Mouse (Mus musculus) kidney, embryonic 15.5 days (tissue): ENCODE measurements around the gene Slc22a7. TPM values are rescaled to one million over a fixed set of nuclear protein-coding genes. Genes with fewer than 3 reads are reported as not detected.
A peak's percentile ranks its signal among the peaks of the same experiment; 100 is the strongest.

Experiments used
- ATAC-seq: fragments of 200-750 bp; cut with Nextera tagmentation; replicated peaks from 2 replicates; pipeline ENCODE4 v1.8.0; 2017; ENCODE audit warnings: moderate TSS enrichment; ENCODE audit not compliant: low FRiP score
- H3K27ac ChIP-seq: fragments of 300-500 bp; sonication (generic); 2 replicates; pipeline ENCODE4 v1.5.1; 2015; ENCODE audit warnings: mild to moderate bottlenecking, inconsistent platforms
- H3K27me3 ChIP-seq: fragments of 300-500 bp; sonication (generic); 2 replicates; pipeline ENCODE4 v1.6.1; 2015; ENCODE audit warnings: inconsistent platforms
- H3K36me3 ChIP-seq: fragments of 300-500 bp; sonication (generic); 2 replicates; pipeline ENCODE4 v1.6.1; 2015; ENCODE audit warnings: inconsistent platforms
- H3K4me1 ChIP-seq: fragments of 300-500 bp; sonication (generic); 2 replicates; pipeline ENCODE4 v1.6.1; 2015; ENCODE audit warnings: inconsistent platforms
- H3K4me2 ChIP-seq: fragments of 300-500 bp; sonication (generic); 2 replicates; pipeline ENCODE4 v1.6.1; 2015; ENCODE audit warnings: moderate library complexity, mild to moderate bottlenecking, inconsistent platforms
- H3K4me3 ChIP-seq: fragments of 300-500 bp; sonication (generic); replicated peaks from 2 replicates; pipeline ENCODE4 v1.5.1; 2015; ENCODE audit warnings: mild to moderate bottlenecking, inconsistent platforms
- H3K9ac ChIP-seq: fragments of 300-500 bp; sonication (generic); 2 replicates; pipeline ENCODE4 v1.6.1; 2015; ENCODE audit warnings: mild to moderate bottlenecking, inconsistent platforms
- H3K9me3 ChIP-seq: fragments of 300-500 bp; sonication (generic); replicated peaks from 2 replicates; pipeline ENCODE4 v1.6.1; 2016; ENCODE audit warnings: inconsistent platforms
- WGBS: fragments of 180-500 bp; shearing (Covaris S2); methylation state at CpG from one replicate; pipeline ENCODE4 v1.1.7; 2015; ENCODE audit warnings: mixed read lengths; 5-methylcytosine and 5-hydroxymethylcytosine counted together
- polyA plus RNA-seq: library from polyadenylated mRNA; unstranded; fragments of >200 nt; fragmentation: Nextera tagmentation; extraction: Ambion mirVana; gene quantifications from 2 replicates; pipeline ENCODE4 v1.2.1, GENCODE M21; 2015

The Slc22a7 gene
- polyA plus RNA-seq = not detected in 2 replicates

DNA sequence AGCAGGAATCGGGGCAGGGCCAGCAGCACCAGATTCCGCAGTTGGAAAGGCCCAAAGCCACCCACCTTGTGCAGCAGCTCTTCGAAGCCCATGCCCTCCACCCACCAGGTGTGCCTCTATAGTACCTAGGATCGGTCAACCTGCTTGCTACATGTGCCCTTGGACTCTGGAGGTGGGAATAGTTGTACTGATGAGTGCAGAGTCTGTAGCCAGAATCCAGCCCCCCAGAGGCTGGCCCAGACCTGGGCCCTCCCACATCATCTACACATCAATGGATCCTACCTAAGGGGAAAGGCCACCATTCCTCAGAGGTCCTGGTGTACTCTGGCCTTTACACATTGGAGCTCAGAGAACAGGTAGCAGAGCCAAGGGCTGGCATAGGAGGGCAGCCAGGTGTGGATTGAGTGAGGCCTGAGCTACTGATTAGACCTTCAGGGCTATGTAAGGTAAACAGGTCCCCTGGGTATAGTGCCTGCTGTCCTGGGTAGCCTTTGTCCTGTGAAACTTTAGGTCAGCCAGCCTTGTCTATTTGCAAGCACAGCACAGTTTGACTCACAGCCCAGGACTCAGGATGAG lies at the start of gene Slc22a7:
Slc22a7 (minus strand) TSS at position 160 of the 576 bp plus-strand sequence.
- Histone ChIP-seq H3K4me2 (no peak within 1 kb of the TSS), H3K9me3 (no peaks in the 10 kb centered on the region), H3K36me3 (no peaks in the 10 kb centered on the region), H3K27ac (no peak within 1 kb of the TSS), H3K9ac (no peak within 1 kb of the TSS), H3K4me3 (no peak within 1 kb of the TSS), H3K27me3 (peaks cover 61% of the 10 kb centered on the region), H3K4me1 (peaks cover 23% of the 10 kb centered on the region)
- 79% methylated on average over 4 of the region's 4 CpGs for WGBS
- ATAC-seq = no peak

GRCm38 (mm10) chr17:46487431-46487830 lies 49.2 kb upstream of the Slc22a7 start, which contains the start of gene Ttbk1:
TSS of gene Ttbk1 (minus strand) at chr17:46487675.
- Histone ChIP-seq H3K4me3 (peak within 1 kb of the TSS; percentile 46), H3K4me2 (peak within 1 kb of the TSS; percentile 79), H3K9me3 (no peaks in the 10 kb centered on the region), H3K27ac (no peak within 1 kb of the TSS), H3K27me3 (peaks cover 86% of the 10 kb centered on the region), H3K36me3 (no peaks in the 10 kb centered on the region), H3K9ac (0 out of 2 replicates have a peak within 1 kb of the TSS, but pooled peaks have one; percentile 29), H3K4me1 (peaks cover 22% of the 10 kb centered on the region)
- WGBS = 3% methylated on average over 23 of the region's 49 CpGs
- no peak for ATAC-seq

GRCm38 (mm10) chr17:46486995-46487394 lies 48.7 kb upstream of the Slc22a7 start:
- Histone ChIP-seq H3K4me2 (peak overlapping the region; percentile 79), H3K27me3 (peaks cover 88% of the 10 kb centered on the region), H3K4me1 (peaks cover 22% of the 10 kb centered on the region), H3K9me3 (no peaks in the 10 kb centered on the region), H3K36me3 (no peaks in the 10 kb centered on the region), H3K4me3 (peak overlapping the region; percentile 46), H3K9ac (0 out of 2 replicates have a peak overlapping the region, but pooled peaks have one; percentile 29), H3K27ac (no peak overlapping the region)
- 7% methylated on average over 13 of the region's 22 CpGs for WGBS
- ATAC-seq = no peak

DNA sequence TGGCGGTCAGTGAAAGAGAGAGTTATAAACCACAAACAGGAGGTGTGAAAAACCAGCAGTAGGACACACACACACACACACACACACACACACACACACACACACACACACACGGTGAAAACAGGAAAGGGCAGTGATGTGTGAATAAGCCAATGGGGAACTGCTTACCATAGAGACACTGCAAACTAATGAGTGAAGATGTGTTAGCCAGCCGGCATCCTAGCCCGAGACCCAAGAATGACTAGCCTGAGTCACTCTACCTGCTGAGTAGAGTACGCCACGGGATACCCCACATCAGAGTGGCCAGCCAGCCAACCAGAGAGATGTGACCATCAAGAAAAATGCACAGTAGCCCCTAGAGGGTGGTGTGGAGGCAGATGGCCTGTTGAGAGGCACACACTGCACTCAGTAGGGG lies 46.2 kb upstream of the Slc22a7 start:
- 0 out of 2 replicates have a peak overlapping the region, but pooled peaks have one; percentile 34 for H3K9ac ChIP-seq
- ATAC-seq = no peak

DNA sequence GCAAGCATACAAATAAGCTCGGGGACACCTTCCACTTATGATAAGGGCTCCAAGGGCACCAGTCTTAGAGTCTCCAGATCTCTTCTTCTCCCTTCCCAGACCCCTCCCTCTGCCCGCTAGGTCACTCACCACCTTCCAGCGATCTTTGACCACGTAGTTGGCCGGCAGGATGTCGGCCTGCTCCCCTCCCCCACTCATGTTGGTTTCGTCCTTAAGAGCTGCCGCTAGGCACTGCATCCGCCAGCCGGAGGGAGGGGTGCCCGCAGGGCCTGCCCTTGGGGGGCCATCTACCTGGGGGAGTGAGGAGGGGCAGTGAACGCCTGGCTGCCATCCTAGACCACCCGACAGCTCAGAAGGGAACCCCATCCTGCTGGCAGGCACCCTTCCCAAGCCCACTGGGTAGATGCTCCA lies 45.8 kb upstream of the Slc22a7 start:
- peak overlapping the region; percentile 52; the same call in 1 of the 2 replicates for H3K27ac ChIP-seq
- ATAC-seq = peak; percentile 48
- WGBS = 1% methylated on average over 13 of the region's 13 CpGs

More for the DNA sequence above, 46.2 kb upstream of the Slc22a7 start:
- Histone ChIP-seq H3K9me3 (no peaks in the 10 kb centered on the region), H3K36me3 (no peaks in the 10 kb centered on the region), H3K27ac (peak overlapping the region; percentile 52; the same call in 1 of the 2 replicates), H3K4me2 (peak overlapping the region; percentile 63), H3K27me3 (peaks cover 88% of the 10 kb centered on the region), H3K4me3 (peak overlapping the region; percentile 41), H3K4me1 (peaks cover 22% of the 10 kb centered on the region)
- WGBS = 7% methylated on average over 6 of the region's 6 CpGs

GRCm38 (mm10) chr17:46483561-46484001 lies 45.3 kb upstream of the Slc22a7 start:
- H3K4me3 ChIP-seq = peak overlapping the region; percentile 41
- H3K9me3 ChIP-seq = no peaks in the 10 kb centered on the region
- peak overlapping the region; percentile 52; the same call in 1 of the 2 replicates for H3K27ac ChIP-seq
- peak; percentile 73 for ATAC-seq
- under 1% methylated on average over 16 of the region's 16 CpGs for WGBS
- peak overlapping the region; percentile 63 for H3K4me2 ChIP-seq
- peaks cover 85% of the 10 kb centered on the region for H3K27me3 ChIP-seq
- H3K36me3 ChIP-seq = no peaks in the 10 kb centered on the region
- peaks cover 22% of the 10 kb centered on the region for H3K4me1 ChIP-seq
- peak overlapping the region; percentile 27 for H3K9ac ChIP-seq

More for the DNA sequence above, 45.8 kb upstream of the Slc22a7 start:
- no peaks in the 10 kb centered on the region for H3K9me3 ChIP-seq
- H3K9ac ChIP-seq = 0 out of 2 replicates have a peak overlapping the region, but pooled peaks have one; percentile 34
- H3K4me3 ChIP-seq = peak overlapping the region; percentile 41
- peaks cover 86% of the 10 kb centered on the region for H3K27me3 ChIP-seq
- H3K36me3 ChIP-seq = no peaks in the 10 kb centered on the region
- peak overlapping the region; percentile 63 for H3K4me2 ChIP-seq
- H3K4me1 ChIP-seq = peaks cover 22% of the 10 kb centered on the region

GRCm38 (mm10) chr17:46477286-46477685 lies 39.0 kb upstream of the Slc22a7 start:
- Histone ChIP-seq H3K4me3 (no peak overlapping the region), H3K36me3 (no peaks in the 10 kb centered on the region), H3K27me3 (peaks cover 27% of the 10 kb centered on the region; the same call in 1 of the 2 replicates), H3K27ac (no peak overlapping the region), H3K4me1 (peaks cover 6% of the 10 kb centered on the region; the same call in 1 of the 2 replicates), H3K9me3 (no peaks in the 10 kb centered on the region), H3K9ac (no peak overlapping the region), H3K4me2 (no peak overlapping the region)
- ATAC-seq = no peak
- WGBS = 54% methylated on average over 15 of the region's 15 CpGs

- Histone ChIP-seq H3K9me3 (no peaks in the 10 kb centered on the region), H3K27me3 (peaks cover 21% of the 10 kb centered on the region; the same call in 1 of the 2 replicates), H3K4me1 (peaks cover 6% of the 10 kb centered on the region; the same call in 1 of the 2 replicates), H3K4me2 (no peak overlapping the region), H3K27ac (no peak overlapping the region), H3K4me3 (no peak overlapping the region), H3K9ac (no peak overlapping the region), H3K36me3 (no peaks in the 10 kb centered on the region)
- WGBS = 48% methylated on average over 8 of the region's 8 CpGs
- no peak for ATAC-seq
Observed at GRCm38 (mm10) chr17:46476601-46477000, 38.3 kb upstream of the Slc22a7 start.

- Histone ChIP-seq H3K36me3 (no peaks in the 10 kb centered on the region), H3K27ac (no peak overlapping the region), H3K9me3 (no peaks in the 10 kb centered on the region), H3K9ac (no peak overlapping the region), H3K27me3 (0 out of 2 replicates have a peak, but pooled peaks cover 9% of the 10 kb centered on the region), H3K4me1 (0 out of 2 replicates have a peak, but pooled peaks cover 4% of the 10 kb centered on the region), H3K4me3 (no peak overlapping the region), H3K4me2 (no peak overlapping the region)
- 68% methylated on average over 9 of the region's 9 CpGs for WGBS
- no peak for ATAC-seq
Observed at GRCm38 (mm10) chr17:46467830-46468229, 29.6 kb upstream of the Slc22a7 start.

- WGBS = 83% methylated on average over 5 of the region's 5 CpGs
Observed at GRCm38 (mm10) chr17:46462226-46462625, 24.0 kb upstream of the Slc22a7 start.

GRCm38 (mm10) chr17:46461347-46461746 lies 23.1 kb upstream of the Slc22a7 start:
- Histone ChIP-seq H3K27me3 (peaks cover 65% of the 10 kb centered on the region), H3K9me3 (no peaks in the 10 kb centered on the region), H3K4me3 (peak overlapping the region; percentile 43), H3K9ac (peak overlapping the region; percentile 35; the same call in 1 of the 2 replicates), H3K36me3 (no peaks in the 10 kb centered on the region), H3K27ac (no peak overlapping the region), H3K4me1 (peaks cover 17% of the 10 kb centered on the region), H3K4me2 (peak overlapping the region; percentile 76)
- no peak for ATAC-seq
- 8% methylated on average over 8 of the region's 8 CpGs for WGBS

More at GRCm38 (mm10) chr17:46462226-46462625, 24.0 kb upstream of the Slc22a7 start:
- Histone ChIP-seq H3K9ac (no peak overlapping the region), H3K27ac (no peak overlapping the region), H3K4me3 (no peak overlapping the region), H3K4me2 (no peak overlapping the region), H3K9me3 (no peaks in the 10 kb centered on the region), H3K27me3 (peaks cover 56% of the 10 kb centered on the region), H3K36me3 (no peaks in the 10 kb centered on the region), H3K4me1 (peaks cover 17% of the 10 kb centered on the region)
- ATAC-seq = no peak

DNA sequence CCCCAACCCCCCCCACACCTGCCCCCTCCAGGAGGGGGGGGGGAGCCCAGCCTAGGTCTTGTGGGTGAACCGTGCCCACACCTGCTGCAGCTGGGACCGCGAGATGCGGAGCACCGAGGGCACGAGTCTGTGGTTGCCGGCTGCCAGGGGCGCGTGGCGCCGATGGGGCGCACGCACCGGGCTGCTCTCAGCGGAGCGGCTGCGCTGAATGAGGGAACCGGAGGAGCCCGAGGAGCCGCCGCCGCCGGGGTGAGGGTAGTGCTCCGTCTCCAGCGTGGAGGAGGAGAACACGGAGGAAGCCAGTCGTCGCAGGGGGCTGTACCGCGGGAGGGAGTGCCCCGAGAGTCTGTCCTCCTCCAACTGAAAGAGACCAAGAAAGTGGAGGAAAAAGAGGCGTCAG lies 22.4 kb upstream of the Slc22a7 start:
- H3K36me3 ChIP-seq = no peaks in the 10 kb centered on the region
- no peaks in the 10 kb centered on the region for H3K9me3 ChIP-seq
- peaks cover 71% of the 10 kb centered on the region for H3K27me3 ChIP-seq
- no peak overlapping the region for H3K27ac ChIP-seq
- peak overlapping the region; percentile 43 for H3K4me3 ChIP-seq
- peaks cover 21% of the 10 kb centered on the region for H3K4me1 ChIP-seq
- ATAC-seq = no peak
- H3K4me2 ChIP-seq = peak overlapping the region; percentile 76
- WGBS = 1% methylated on average over 32 of the region's 32 CpGs
- H3K9ac ChIP-seq = peak overlapping the region; percentile 35
